Mouse (Mus musculus) forebrain, postnatal 0 days (tissue): ENCODE results near the gene Ddn. TPM values are rescaled to one million over a fixed set of nuclear protein-coding genes. Genes with fewer than 3 reads are reported as not detected.
A peak's percentile ranks its signal among the peaks of the same experiment; 100 is the strongest.

Experiments
- ATAC-seq: fragments of 200-750 bp; cut with Nextera tagmentation; 2 replicates; pipeline ENCODE4 v1.8.0; 2017; ENCODE audit warnings: mild to moderate bottlenecking, moderate library complexity
- DNase-seq: peaks from one replicate; pipeline ENCODE4 v3.0.0-alpha.2; 2015
- H3K27ac ChIP-seq: fragments of 300-500 bp; sonication (generic); 2 replicates; pipeline ENCODE4 v1.5.1; 2014; ENCODE audit warnings: low read depth, mild to moderate bottlenecking, antibody characterized with exemption, low read length, moderate library complexity, mixed read lengths
- H3K27me3 ChIP-seq: fragments of 300-500 bp; sonication (generic); 2 replicates; pipeline ENCODE4 v1.6.1; 2014; ENCODE audit warnings: mild to moderate bottlenecking, low read length, mixed read lengths; ENCODE audit not compliant: insufficient read depth
- H3K36me3 ChIP-seq: fragments of 300-500 bp; sonication (generic); 2 replicates; pipeline ENCODE4 v1.6.1; 2014; ENCODE audit warnings: mild to moderate bottlenecking, moderate library complexity; ENCODE audit not compliant: insufficient read depth
- H3K4me1 ChIP-seq: fragments of 300-500 bp; sonication (generic); 2 replicates; pipeline ENCODE4 v1.6.1; 2014; ENCODE audit warnings: antibody characterized with exemption; ENCODE audit not compliant: insufficient read depth
- H3K4me2 ChIP-seq: fragments of 300-500 bp; sonication (generic); 2 replicates; pipeline ENCODE4 v1.6.1; 2014; ENCODE audit warnings: low read depth, mild to moderate bottlenecking, moderate library complexity
- H3K4me3 ChIP-seq: fragments of 300-500 bp; sonication (generic); 2 replicates; pipeline ENCODE4 v1.5.1; 2014; ENCODE audit warnings: low read depth, low read length, mixed read lengths
- H3K9ac ChIP-seq: fragments of 300-500 bp; sonication (generic); 2 replicates; pipeline ENCODE4 v1.6.1; 2014; ENCODE audit warnings: mild to moderate bottlenecking
- H3K9me3 ChIP-seq: fragments of 300-500 bp; sonication (generic); 2 replicates; pipeline ENCODE4 v1.6.1; 2016; ENCODE audit warnings: low read length
- CTCF ChIP-seq: sonication (generic); IDR thresholded peaks from 2 replicates; pipeline ENCODE4 v1.5.1; 2016; ENCODE audit warnings: antibody characterized with exemption, control low read depth, low read depth
- WGBS: fragments of 180-500 bp; shearing (Covaris S2); extraction: QIAGEN DNeasy Blood & Tissue Kit; methylation state at CpG from one replicate; pipeline ENCODE4 v1.1.7; 2014; 5-methylcytosine and 5-hydroxymethylcytosine counted together
- polyA plus RNA-seq: library from polyadenylated mRNA; unstranded; fragments of >200 nt; fragmentation: Nextera tagmentation; extraction: Ambion mirVana; gene quantifications from 2 replicates; pipeline ENCODE4 v1.2.1, GENCODE M21; 2015
- total RNA-seq: library from RNA; depleted of rRNA; stranded (reverse); fragments of >200 nt; gene quantifications from 2 replicates; pipeline ENCODE4 v1.2.3, GENCODE M21; 2014

Gene Ddn
- total and polyA plus RNA-seq, 2 experiments from 2014 or later, result 2.2 to 36.3 TPM

DNA sequence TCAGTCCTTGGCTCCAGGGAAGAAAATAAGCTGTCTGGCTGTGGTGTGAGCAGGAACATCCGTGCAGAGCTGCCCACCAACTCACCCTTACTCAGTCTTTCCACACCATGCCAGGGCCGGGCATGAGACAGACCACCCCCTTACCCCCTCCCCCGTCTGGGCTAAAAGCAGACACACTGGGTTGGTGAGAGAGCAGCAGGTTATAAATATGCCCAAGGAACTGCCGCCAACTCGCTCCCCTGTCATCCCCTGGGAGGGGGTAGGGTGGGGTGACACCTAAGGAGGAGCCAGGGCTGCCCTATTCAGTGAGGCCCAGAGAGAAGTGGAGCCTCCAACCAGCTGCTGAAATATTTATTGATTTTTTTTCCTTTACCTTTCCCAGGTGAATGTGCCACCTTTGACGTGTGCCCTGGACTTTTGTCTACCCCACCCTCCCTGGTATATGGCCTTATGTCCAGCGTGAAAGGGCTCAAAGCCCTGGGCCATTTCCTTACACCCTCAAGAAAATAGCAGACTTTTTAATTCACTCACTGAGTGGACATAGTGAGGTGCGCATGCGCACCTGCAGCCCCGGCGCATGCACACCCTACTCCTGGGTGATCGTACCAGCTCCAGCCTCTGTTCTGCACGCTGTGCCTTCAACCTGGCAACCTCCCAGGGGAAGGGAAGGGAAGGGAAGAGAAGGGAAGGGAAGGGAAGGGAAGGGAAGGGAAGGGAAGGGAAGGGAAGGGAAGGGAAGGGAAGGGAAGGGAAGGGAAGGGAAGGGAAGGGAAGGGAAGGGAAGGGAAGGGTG is 12.3 kb downstream of the Ddn start:
- ATAC-seq, result 0 out of 2 replicates have a peak, but pooled peaks have one; percentile 28
- Histone ChIP-seq H3K4me1 (no peaks in the 10 kb centered on the region), H3K9me3 (no peaks in the 10 kb centered on the region), H3K4me3 (no peak overlapping the region), H3K4me2 (no peak overlapping the region; the same call in 1 of the 2 replicates), H3K36me3 (no peaks in the 10 kb centered on the region), H3K9ac (no peak overlapping the region), H3K27me3 (peaks cover 88% of the 10 kb centered on the region), H3K27ac (no peak overlapping the region)
- no peak for TF ChIP-seq CTCF
- WGBS, result 2% methylated on average over 13 of the region's 13 CpGs
- DNase-seq, result peak; percentile 52

DNA sequence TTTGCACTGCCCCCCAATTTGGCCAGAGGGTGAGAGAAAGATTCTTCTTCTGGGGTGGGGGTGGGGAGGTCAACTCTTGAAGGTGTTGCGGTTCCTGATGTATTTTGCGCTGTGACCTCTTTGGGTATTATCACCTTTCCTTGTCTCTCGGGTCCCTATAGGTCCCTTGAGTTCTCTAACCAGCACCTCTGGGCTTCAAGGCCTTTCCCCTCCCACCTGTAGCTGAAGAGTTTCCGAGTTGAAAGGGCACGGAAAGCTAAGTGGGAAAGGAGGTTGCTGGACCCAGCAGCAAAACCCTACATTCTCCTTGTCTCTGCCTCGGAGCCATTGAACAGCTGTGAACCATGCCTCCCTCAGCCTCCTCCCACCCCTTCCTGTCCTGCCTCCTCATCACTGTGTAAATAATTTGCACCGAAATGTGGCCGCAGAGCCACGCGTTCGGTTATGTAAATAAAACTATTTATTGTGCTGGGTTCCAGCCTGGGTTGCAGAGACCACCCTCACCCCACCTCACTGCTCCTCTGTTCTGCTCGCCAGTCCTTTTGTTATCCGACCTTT is 16.1 kb downstream of the Ddn start:
- H3K9ac ChIP-seq, result 0 out of 2 replicates have a peak overlapping the region, but pooled peaks have one; percentile 43
- DNase-seq, result no peak
- 3% methylated on average over 13 of the region's 13 CpGs for WGBS

DNA sequence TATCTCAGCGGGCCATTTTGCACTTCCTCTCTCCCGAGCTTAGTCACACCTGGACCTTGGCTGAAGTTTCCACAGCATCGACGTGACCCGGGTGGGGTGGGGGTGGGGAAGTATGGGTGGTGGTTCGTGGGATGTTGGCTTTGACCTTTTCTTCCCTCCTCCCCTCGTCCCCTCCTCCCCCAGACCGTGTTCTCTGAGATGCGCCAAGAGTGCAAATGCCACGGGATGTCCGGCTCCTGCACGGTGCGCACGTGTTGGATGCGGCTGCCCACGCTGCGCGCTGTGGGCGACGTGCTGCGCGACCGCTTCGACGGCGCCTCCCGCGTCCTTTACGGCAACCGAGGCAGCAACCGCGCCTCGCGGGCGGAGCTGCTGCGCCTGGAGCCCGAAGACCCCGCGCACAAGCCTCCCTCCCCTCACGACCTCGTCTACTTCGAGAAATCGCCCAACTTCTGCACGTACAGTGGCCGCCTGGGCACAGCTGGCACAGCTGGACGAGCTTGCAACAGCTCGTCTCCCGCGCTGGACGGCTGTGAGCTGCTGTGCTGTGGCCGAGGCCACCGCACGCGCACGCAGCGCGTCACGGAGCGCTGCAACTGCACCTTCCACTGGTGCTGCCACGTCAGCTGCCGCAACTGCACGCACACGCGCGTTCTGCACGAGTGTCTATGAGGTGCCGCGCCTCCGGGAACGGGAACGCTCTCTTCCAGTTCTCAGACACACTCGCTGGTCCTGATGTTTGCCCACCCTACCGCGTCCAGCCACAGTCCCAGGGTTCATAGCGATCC is 16.9 kb downstream of the Ddn start:
- Histone ChIP-seq H3K27me3 (peaks cover 91% of the 10 kb centered on the region), H3K9me3 (no peaks in the 10 kb centered on the region), H3K9ac (peak overlapping the region; percentile 43), H3K4me1 (no peaks in the 10 kb centered on the region), H3K4me3 (peak overlapping the region; percentile 39), H3K36me3 (no peaks in the 10 kb centered on the region), H3K27ac (no peak overlapping the region), H3K4me2 (peak overlapping the region; percentile 56)
- no peak for TF ChIP-seq CTCF
- WGBS, result 1% methylated on average over 75 of the region's 75 CpGs
- ATAC-seq, result peak; percentile 89
- DNase-seq, result peak; percentile 80

More for the DNA sequence above, 16.1 kb downstream of the Ddn start:
- Histone ChIP-seq H3K27ac (no peak overlapping the region), H3K4me1 (no peaks in the 10 kb centered on the region), H3K4me3 (peak overlapping the region; percentile 39), H3K36me3 (no peaks in the 10 kb centered on the region), H3K4me2 (peak overlapping the region; percentile 56), H3K9me3 (no peaks in the 10 kb centered on the region), H3K27me3 (peaks cover 89% of the 10 kb centered on the region)
- no peak for TF ChIP-seq CTCF
- ATAC-seq, result no peak

DNA sequence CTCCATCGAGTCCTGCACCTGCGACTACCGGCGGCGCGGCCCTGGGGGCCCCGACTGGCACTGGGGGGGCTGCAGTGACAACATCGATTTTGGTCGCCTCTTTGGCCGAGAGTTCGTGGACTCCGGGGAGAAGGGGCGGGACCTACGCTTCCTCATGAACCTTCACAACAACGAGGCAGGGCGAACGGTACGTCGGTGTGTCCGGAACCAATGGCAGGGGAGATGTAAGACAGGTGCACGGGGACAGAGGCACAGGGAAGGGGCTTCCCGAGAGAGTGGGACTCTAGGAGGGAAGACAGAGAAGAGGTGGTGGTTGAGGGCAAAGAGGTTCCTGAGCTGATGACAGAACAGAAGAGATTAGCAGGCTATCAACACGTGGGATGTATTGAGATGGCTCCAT is 17.5 kb downstream of the Ddn start:
- Histone ChIP-seq H3K4me3 (no peak overlapping the region; the same call in 1 of the 2 replicates), H3K9ac (no peak overlapping the region), H3K4me2 (no peak overlapping the region)

DNA sequence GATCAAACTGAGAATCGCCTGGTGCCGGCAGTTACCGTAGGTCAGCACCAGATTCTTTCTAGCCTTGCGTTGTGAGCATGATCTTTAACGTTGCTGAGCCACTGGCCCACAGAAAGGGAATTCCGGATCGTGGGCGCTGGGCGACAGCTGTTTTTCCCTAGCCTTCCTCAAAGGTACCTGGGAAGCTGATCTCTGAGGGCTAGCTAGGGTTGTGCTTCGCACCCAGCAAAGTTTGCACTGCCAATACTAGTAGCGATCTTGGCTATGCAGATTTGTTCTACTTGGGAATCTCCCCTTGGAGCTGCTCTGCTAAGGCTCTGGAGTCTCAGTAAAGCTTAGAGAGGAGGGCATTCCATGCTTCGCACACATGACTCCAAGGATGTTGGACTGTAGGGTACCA is 18.1 kb downstream of the Ddn start:
- Histone ChIP-seq H3K4me2 (no peak overlapping the region), H3K36me3 (no peaks in the 10 kb centered on the region), H3K27ac (no peak overlapping the region), H3K4me1 (no peaks in the 10 kb centered on the region), H3K9me3 (no peaks in the 10 kb centered on the region), H3K9ac (no peak overlapping the region), H3K27me3 (peaks cover 81% of the 10 kb centered on the region), H3K4me3 (0 out of 2 replicates have a peak overlapping the region, but pooled peaks have one; percentile 11)
- WGBS, result under 1% methylated on average over 12 of the region's 12 CpGs
- no peak for TF ChIP-seq CTCF
- DNase-seq, result no peak
- ATAC-seq, result no peak

More for the DNA sequence above, 17.5 kb downstream of the Ddn start:
- Histone ChIP-seq H3K27me3 (peaks cover 87% of the 10 kb centered on the region), H3K9me3 (no peaks in the 10 kb centered on the region), H3K4me1 (no peaks in the 10 kb centered on the region), H3K27ac (no peak overlapping the region), H3K36me3 (no peaks in the 10 kb centered on the region)
- no peak for TF ChIP-seq CTCF
- 1% methylated on average over 23 of the region's 23 CpGs for WGBS
- ATAC-seq, result no peak
- no peak for DNase-seq

DNA sequence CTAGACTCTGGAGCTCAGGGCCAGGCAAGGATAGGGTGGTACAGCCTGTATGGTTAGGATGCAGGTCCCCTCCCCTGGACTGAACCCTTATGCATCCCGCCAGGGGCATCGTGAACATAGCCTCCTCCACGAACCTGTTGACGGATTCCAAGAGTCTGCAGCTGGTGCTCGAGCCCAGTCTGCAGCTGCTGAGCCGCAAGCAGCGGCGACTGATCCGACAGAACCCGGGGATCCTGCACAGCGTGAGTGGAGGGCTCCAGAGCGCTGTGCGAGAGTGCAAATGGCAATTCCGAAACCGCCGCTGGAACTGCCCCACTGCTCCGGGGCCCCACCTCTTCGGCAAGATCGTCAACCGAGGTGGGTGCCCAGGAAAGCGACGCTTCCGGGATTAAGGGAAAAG is 18.5 kb downstream of the Ddn start:
- TF ChIP-seq CTCF, result no peak
- Histone ChIP-seq H3K27me3 (peaks cover 79% of the 10 kb centered on the region), H3K4me1 (no peaks in the 10 kb centered on the region), H3K4me3 (peak overlapping the region; percentile 11; the same call in 1 of the 2 replicates), H3K9ac (no peak overlapping the region), H3K27ac (no peak overlapping the region), H3K9me3 (0 out of 2 replicates have a peak, but pooled peaks cover 1% of the 10 kb centered on the region), H3K36me3 (no peaks in the 10 kb centered on the region), H3K4me2 (no peak overlapping the region; the same call in 1 of the 2 replicates)
- DNase-seq (no peak), ATAC-seq (no peak)
- 3% methylated on average over 23 of the region's 23 CpGs for WGBS
